Mouse (Mus musculus) layer of hippocampus, adult 9-10 months (tissue): ENCODE data around the gene Gm5485.

Source experiments
- DNase-seq: peaks from one replicate; pipeline ENCODE4 v3.0.0; 2022; ENCODE audit warnings: low spot score

The Gm5485 gene

DNA sequence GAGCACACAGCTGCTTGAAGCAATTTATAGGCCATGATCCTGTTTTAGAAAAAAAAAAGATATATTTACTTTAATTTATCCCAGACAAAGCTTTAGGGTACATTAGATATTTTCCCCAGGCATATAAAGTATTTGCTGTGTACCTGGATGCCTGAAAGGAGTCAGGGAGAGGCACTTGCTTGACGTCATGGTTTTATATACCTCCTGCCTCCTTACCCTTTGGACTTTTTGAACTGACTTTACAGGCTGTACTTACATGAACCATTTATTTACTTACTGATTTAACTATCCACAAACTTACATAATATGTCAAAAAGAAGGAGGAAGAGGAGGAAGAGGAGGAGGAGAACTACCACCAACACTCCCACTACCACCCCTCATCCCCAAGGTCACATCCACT lies at the start of gene Gm5485:
Gm5485 (minus strand) TSS at position 171 of the 400 bp plus-strand sequence.
- no peak for DNase-seq

GRCm38 (mm10) chr16:48453264-48453663 lies 41.0 kb upstream of the Gm5485 start:
- no peak for DNase-seq

- DNase-seq = no peak
Observed at GRCm38 (mm10) chr16:48446161-48446925, 34.1 kb upstream of the Gm5485 start.

DNA sequence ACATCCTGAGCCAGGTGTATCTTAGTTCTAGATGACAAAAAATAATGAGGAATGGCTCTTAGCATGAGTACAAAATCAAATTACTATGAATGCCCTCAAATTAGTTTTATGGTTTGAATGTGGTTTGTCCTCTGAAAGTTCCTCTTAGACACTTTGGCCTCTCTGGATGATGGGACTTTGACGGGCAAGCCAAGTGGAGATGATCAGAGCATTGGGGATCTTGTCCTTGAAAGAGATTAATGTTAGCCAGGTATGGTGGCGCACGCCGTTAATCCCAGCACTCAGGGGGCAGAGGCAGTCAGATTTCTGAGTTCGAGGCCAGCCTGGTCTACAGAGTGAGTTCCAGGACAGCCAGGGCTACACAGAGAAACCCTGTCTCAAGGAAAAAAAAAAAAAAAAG lies 32.4 kb upstream of the Gm5485 start:
- no peak for DNase-seq

GRCm38 (mm10) chr16:48437476-48437875 lies 25.3 kb upstream of the Gm5485 start:
- no peak for DNase-seq

DNA sequence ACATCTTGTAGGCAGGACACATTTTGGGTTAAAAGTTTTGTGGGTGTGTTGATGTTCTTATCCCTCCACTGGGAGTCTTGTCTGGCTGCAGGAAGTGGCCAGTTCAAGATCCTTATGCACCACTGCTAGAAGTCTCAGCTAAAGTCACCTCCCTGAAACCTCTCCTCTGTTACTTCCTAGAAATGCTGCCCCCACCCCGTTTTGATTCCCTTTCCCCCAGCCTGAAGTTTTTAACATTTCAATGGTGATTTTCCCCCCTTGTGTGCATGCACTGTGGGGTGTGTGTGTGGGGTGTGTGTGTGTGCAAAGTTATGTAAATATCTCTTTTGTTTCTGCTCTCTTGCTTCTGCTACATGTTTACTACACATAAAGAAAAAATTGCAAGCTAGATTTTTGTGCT lies 23.2 kb upstream of the Gm5485 start:
- no peak for DNase-seq

GRCm38 (mm10) chr16:48431027-48431426 lies 18.8 kb upstream of the Gm5485 start, which contains the start of gene Morc1:
TSS of gene Morc1 (plus strand) at chr16:48431237.
- DNase-seq = no peak

DNA sequence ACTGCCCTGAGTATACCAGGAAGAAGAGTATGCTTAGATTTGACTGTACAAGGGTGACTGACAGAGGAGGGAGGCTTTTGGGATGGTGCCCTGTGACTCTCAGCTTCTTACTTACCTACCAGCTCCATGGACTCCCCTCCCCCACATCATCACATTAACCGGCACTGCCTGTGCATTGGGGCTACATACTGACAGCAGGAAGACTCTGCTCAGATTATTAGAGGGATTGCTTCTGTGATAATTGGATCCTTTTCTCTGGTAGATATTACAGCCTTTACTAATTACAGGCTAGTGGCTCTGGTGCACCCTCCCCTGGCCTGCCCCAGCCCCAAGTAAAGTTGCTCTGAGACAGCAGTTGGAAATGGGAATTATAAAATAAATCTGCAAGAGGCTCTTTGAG lies 17.2 kb upstream of the Gm5485 start:
- no peak for DNase-seq

DNA sequence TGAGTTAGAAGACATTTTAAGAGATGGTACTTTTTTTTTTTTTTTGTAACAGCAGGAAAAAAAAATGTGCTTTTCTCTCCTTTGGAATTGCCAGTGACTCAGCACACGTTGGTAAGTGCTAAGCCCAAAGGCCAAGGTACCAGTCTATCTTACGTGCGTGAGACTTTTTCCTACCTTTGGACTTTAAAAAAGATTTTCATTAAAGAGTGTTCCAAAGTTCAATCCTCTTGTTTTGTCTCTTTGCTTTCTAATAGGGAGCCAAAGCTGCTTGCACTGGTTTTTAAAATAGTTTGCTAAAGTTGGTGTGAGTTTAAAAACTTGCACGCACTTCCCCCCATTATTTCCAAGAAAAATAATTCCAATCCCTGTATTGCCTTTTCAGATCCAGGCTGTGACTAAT lies 11.9 kb upstream of the Gm5485 start:
- no peak for DNase-seq

- no peak for DNase-seq
Observed at GRCm38 (mm10) chr16:48422501-48422900, 10.3 kb upstream of the Gm5485 start.

- DNase-seq = no peak
Observed at GRCm38 (mm10) chr16:48419035-48419434, 6.8 kb upstream of the Gm5485 start.

DNA sequence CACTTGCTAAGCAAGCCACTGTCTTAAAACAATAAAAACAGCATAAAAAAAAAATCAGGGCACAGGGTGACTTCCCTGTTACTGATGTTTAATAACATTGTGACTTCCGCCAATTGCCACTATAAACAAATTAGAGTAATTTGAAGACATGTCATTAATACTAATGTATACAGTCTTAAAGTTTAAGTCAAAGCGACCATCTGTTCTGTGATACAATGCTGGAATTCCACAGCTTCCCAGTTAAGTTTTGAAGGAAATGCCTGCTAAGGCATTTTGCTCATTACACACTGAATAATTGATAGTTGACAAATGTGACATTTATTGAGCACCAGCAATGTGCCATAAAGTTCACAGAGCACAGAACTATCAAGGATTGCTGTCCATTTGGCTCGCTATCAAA lies 6.3 kb upstream of the Gm5485 start:
- no peak for DNase-seq

DNA sequence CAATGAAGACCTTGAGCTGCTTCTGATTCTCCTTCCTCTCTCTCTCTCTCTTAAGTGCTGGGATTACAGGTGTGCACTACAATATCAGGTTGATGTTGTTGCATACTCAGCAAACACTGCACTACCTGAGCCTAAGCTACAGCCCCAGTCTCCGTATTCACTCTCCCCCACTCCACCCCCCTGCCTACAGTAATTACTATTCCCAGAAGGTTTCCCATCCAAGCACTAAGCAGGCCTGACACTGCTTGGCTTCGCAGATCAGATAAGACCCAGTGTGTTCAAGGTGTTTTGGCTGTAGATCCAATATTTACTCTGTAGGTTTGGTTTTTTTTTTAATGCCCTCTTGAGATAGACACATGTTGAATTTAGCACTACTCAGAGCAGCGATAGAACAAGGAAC lies 2.1 kb downstream of the Gm5485 start:
- DNase-seq = no peak

DNA sequence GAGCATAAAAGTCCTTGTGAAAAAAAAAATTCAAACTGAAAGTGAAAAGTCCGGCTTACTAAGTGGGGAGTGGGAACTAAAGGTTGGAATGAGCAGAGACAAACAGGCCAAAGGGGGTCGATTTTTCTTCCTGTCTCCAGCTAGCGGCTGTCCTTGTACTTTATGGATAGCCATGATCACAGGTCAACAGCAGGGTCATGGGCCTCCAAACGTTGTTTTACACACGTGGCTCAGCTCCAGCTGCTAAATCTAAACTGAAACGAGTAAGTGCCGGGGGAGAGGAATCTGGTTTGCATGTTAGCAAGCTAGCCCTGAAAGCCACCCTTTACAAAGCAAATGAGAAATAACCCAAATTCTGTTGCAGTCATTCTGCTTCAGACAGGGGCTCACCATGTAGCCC lies 2.6 kb downstream of the Gm5485 start:
- no peak for DNase-seq

DNA sequence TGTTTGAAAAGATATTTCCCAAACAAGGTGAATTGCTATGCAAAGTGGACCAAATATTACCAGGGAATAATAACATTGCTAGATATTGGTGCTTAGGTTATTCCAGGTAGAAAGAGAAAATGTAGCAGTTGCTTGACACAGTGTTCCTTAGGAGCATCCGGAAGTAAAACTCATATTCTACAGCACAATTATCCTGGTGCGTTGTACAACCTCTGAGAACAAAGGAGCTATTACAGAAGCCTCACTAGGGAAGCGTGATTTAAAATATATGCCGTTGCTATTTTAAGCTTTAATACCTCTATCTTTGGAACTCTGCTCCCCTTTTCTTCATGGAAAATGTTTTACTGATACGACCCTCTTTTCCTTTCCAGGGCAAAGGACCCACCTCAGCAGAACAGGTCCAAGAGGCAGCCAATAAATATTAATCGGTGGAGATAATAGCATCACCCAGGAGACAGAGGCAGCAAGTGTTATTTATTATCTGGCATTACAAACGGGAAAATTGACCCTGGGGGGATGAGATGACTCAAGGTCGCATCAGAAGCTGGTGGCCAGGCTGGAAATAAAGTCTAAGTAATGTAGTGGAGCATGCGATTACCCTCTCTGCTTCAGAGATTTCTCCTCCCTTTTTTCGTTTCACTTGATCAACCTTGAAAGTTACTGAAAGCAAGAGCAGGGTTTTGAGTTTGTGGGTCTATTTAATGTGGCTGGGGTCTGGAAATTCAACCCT lies 6.4 kb downstream of the Gm5485 start:
- DNase-seq = no peak

- DNase-seq = no peak
Observed at GRCm38 (mm10) chr16:48404009-48404408, 8.2 kb downstream of the Gm5485 start.

DNA sequence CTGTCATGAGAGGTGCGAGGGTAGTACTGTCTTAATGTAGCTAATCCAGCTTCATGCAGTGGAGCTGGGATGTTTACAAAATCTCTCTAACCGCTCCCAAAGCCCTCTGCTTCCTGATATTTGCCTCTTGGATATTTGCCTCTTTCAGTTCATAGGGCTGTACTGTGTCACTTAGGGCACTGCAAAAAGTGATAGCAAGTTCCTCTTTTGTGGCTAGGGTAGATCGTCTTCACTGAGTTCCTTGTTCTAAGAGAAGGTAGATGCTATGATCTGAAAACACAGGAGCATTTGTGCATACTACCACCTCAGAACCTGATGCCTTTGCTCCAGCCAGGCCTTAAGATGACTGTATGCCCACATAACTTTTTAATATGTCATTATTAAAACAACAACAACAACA lies 8.8 kb downstream of the Gm5485 start:
- DNase-seq = no peak

- no peak for DNase-seq
Observed at GRCm38 (mm10) chr16:48402963-48403362, 9.3 kb downstream of the Gm5485 start.

- no peak for DNase-seq
Observed at GRCm38 (mm10) chr16:48395278-48395677, 16.9 kb downstream of the Gm5485 start.

- DNase-seq = peak; percentile 45
Observed at GRCm38 (mm10) chr16:48386982-48387381, 25.2 kb downstream of the Gm5485 start.

DNA sequence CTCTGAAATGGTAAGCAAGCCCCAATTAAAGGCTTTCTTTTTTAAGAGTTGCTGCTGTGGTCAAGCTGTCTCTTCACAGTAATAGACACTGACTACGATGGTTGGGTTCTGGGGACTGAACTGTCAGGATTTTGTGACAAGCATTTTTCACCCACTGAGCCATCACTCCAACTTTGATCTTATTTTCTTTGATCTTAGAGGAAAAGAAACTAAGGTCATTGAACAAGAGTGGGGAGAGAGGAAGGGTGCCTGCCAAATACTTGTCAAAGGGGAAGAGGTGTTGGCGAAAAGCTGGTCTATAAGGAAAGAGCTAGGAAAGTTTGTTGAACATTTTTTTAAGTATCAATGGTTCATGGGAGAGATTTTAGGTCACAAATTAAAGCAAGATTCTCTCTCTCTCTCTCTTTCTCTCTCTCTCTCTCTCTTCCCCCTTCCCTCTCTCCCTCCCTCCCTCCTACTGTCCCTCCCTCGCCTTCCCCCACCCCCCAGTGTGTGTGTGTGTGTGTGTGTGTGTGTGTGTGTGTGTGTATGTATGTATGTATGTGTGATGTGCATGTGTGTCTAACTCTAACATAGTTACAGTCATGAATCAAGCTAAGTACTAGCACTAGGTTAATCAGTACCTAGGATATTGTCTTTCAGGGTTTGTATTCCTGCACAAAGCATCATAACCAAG lies 28.5 kb downstream of the Gm5485 start:
- no peak for DNase-seq

DNA sequence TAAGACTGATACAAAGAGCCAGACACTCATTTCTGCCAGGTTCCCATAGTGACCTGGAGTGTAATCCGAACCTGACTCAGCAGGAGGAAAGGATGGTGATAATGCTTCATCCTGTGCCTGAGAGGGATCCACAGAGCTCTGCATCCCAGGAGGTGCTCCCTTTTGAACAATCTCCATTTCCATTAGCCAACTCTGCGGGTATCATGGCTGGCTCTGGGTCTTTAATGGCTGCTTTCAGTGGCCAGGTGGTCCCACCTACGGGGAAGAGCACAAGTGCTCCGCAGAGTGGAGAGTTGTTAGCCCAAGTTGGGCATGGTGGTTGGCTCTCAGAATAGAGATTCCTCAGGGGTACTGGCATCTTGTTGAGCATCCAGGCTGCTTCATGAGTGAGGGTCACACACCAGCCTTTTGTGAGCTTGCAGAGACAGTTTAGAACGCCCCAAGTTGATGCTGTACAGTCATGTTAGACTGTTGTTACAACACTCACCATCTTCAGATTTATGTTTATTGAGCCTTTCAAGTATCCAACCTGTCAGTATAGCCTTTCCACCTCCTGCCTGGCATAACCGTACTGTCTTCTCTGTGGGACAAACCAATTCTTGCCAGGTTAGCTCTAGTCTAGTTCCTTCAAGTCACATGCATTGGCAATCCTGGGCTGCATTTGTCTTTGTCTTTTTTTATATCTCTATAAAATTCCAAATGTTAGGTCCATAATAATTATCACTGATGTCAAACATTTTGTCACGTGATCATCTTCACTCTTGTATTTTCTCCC lies 38.3 kb downstream of the Gm5485 start:
- no peak for DNase-seq
